Mouse (Mus musculus) hindbrain, embryonic 12.5 days (tissue): Measurements from ENCODE around the gene Abca17. TPM values are rescaled to one million over a fixed set of nuclear protein-coding genes. Genes with fewer than 3 reads are reported as not detected.

Experiments used
- ATAC-seq: fragments of 200-750 bp; cut with Nextera tagmentation; 2 replicates; pipeline ENCODE4 v1.8.0; 2017; ENCODE audit warnings: moderate TSS enrichment; ENCODE audit not compliant: low FRiP score
- H3K27ac ChIP-seq: fragments of 300-500 bp; sonication (generic); 2 replicates; pipeline ENCODE4 v1.5.1; 2016; ENCODE audit warnings: mild to moderate bottlenecking
- H3K27me3 ChIP-seq: fragments of 300-500 bp; sonication (generic); 2 replicates; pipeline ENCODE4 v1.6.1; 2016; ENCODE audit warnings: mild to moderate bottlenecking
- H3K36me3 ChIP-seq: fragments of 300-500 bp; sonication (generic); 2 replicates; pipeline ENCODE4 v1.6.1; 2016; ENCODE audit warnings: mild to moderate bottlenecking
- H3K4me1 ChIP-seq: fragments of 300-500 bp; sonication (generic); 2 replicates; pipeline ENCODE4 v1.6.1; 2016
- H3K4me2 ChIP-seq: fragments of 300-500 bp; sonication (generic); replicated peaks from 2 replicates; pipeline ENCODE4 v1.6.1; 2016; ENCODE audit warnings: mild to moderate bottlenecking
- H3K4me3 ChIP-seq: fragments of 300-500 bp; sonication (generic); 2 replicates; pipeline ENCODE4 v1.5.1; 2016; ENCODE audit warnings: mild to moderate bottlenecking
- H3K9ac ChIP-seq: fragments of 300-500 bp; sonication (generic); 2 replicates; pipeline ENCODE4 v1.6.1; 2016; ENCODE audit warnings: mild to moderate bottlenecking, moderate library complexity
- H3K9me3 ChIP-seq: fragments of 300-500 bp; sonication (generic); replicated peaks from 2 replicates; pipeline ENCODE4 v1.6.1; 2016; ENCODE audit warnings: mild to moderate bottlenecking
- WGBS: fragments of 180-500 bp; shearing (Covaris S2); methylation state at CpG from one replicate; pipeline ENCODE4 v1.1.7; 2016; 5-methylcytosine and 5-hydroxymethylcytosine counted together
- microRNA-seq: library from miRNA; unstranded; fragments of <30 nt; microRNA quantifications from one replicate; pipeline ENCODE4, GENCODE M21; 2017
- polyA plus RNA-seq: library from polyadenylated mRNA; unstranded; fragments of >200 nt; fragmentation: Nextera tagmentation; extraction: Ambion mirVana; gene quantifications from 2 replicates; pipeline ENCODE4 v1.2.1, GENCODE M21; 2016

Gene Abca17
- polyA plus RNA-seq, 1 experiment from 2014 or later: 0.15 TPM

DNA sequence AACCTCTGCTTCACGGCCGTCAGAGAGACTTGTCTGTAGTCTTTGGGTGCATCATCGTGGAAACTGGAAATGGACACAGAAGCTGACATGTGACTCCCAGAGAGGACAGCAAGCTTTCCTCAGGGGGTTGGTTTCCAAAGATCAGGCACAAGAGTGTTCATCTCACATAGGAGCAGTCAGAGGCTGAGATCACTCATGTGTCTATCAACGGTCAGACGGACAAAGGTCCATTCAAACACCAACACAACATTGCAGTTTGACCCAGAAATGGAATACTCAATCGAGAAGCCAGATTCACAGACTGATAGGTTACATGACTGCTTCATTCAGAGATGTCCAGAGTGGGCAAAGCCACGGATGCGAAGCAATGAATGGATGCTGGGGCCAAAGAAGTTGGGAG, 124.1 kb downstream of the Abca17 start:
- 87% methylated on average over 8 of the region's 8 CpGs for WGBS
- Histone ChIP-seq H3K36me3 (peaks cover 87% of the 10 kb centered on the region), H3K4me2 (no peak overlapping the region), H3K9me3 (no peaks in the 10 kb centered on the region), H3K9ac (no peak overlapping the region), H3K27me3 (no peaks in the 10 kb centered on the region), H3K27ac (no peak overlapping the region), H3K4me3 (no peak overlapping the region), H3K4me1 (no peaks in the 10 kb centered on the region)
- ATAC-seq: no peak

DNA sequence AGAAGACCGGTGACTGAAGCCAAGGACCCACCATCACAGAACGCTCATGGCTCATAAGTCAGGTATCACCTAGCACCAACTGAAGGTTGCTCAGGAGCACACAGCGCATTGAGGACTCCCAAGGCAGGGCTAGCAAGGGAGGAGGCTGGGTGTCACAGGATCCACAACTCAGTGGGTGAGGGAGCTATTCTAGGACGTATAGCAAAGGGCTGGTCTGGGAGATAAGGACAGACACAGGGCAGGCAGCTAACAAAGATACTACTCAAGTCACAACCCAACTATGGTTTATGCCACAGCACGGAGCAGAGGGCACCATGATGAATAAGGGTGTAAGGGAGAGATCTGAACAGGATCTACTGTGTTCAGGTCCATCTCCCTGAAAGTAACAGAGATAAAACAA, 125.0 kb downstream of the Abca17 start:
- Histone ChIP-seq H3K36me3 (peaks cover 79% of the 10 kb centered on the region), H3K4me3 (no peak overlapping the region), H3K27ac (no peak overlapping the region), H3K27me3 (no peaks in the 10 kb centered on the region), H3K4me1 (peaks cover 4% of the 10 kb centered on the region), H3K9me3 (no peaks in the 10 kb centered on the region), H3K9ac (no peak overlapping the region), H3K4me2 (no peak overlapping the region)
- ATAC-seq: no peak
- WGBS: 93% methylated on average over 5 of the region's 5 CpGs

DNA sequence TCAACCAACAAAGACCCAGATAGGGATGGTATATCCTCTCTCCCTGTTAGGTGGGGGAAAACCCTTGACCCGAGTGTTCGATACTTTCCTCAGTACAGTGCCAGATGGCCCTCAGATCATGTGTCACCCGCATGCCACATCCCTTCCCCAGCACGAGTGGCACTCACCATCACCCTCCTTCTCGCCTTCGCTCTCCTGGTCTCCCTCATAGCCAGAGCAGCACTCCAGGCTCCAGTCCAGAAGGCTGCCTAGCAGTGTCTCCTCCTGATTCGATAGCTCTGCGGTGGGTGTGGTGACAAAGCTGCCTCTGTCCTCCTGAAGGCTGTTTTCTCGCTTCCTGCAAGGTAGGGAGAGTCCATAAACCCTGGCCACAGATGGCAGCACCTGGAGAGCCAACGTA, 126.1 kb downstream of the Abca17 start:
- WGBS: 90% methylated on average over 10 of the region's 10 CpGs
- Histone ChIP-seq H3K9me3 (no peaks in the 10 kb centered on the region), H3K4me3 (no peak overlapping the region), H3K27ac (no peak overlapping the region), H3K4me1 (peaks cover 9% of the 10 kb centered on the region), H3K9ac (no peak overlapping the region), H3K27me3 (no peaks in the 10 kb centered on the region), H3K36me3 (peaks cover 68% of the 10 kb centered on the region), H3K4me2 (no peak overlapping the region)
- no peak for ATAC-seq

DNA sequence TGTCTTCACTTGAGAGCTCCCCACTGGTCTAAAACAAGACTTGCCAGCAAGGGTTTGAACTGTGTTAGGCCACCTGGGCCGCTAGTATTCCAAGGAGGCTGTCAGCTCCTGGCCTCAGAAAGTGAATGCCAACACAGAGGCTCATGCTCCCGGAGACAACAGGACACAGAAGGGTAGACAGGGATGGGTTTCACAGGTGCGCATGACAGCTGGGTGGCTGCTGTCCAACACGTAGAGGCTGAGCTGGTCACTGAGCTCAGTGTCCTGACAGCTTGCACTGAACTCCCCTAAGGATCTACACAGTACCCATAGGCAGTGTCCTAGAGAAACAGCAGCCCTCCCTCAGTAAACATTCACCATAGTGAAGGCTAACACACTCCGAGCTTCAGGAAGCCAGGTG, 127.4 kb downstream of the Abca17 start:
- peaks cover 14% of the 10 kb centered on the region for H3K4me1 ChIP-seq
- H3K9me3 ChIP-seq: no peaks in the 10 kb centered on the region
- 91% methylated on average over 5 of the region's 5 CpGs for WGBS
- H3K4me3 ChIP-seq: no peak overlapping the region
- no peaks in the 10 kb centered on the region for H3K27me3 ChIP-seq
- H3K27ac ChIP-seq: no peak overlapping the region
- no peak overlapping the region for H3K9ac ChIP-seq
- H3K36me3 ChIP-seq: peaks cover 58% of the 10 kb centered on the region
- ATAC-seq: no peak
- no peak overlapping the region for H3K4me2 ChIP-seq

DNA sequence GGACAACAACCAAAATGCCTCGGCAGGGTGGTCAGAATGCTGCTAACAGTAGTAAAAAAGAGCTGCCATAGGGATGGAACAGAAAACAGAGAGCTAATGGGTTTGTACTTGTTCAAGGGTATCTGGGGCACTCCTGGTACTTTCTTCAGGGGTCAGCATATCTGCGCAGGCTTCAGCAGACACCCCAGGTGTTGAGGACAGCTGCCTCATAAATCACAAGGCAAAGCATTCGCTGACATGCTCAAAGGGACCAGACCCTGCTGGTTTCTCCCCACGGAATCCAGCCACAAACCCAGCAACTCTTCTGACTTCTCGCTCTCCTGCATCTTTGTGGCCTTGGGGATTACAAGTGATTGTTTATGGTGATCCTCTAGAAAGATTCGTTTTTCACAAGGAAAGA, 128.2 kb downstream of the Abca17 start:
- Histone ChIP-seq H3K27me3 (no peaks in the 10 kb centered on the region), H3K27ac (no peak overlapping the region), H3K4me3 (no peak overlapping the region), H3K36me3 (peaks cover 57% of the 10 kb centered on the region), H3K9ac (no peak overlapping the region), H3K4me1 (peaks cover 14% of the 10 kb centered on the region), H3K4me2 (no peak overlapping the region), H3K9me3 (no peaks in the 10 kb centered on the region)
- WGBS: 83% methylated on average over 6 of the region's 6 CpGs
- no peak for ATAC-seq

DNA sequence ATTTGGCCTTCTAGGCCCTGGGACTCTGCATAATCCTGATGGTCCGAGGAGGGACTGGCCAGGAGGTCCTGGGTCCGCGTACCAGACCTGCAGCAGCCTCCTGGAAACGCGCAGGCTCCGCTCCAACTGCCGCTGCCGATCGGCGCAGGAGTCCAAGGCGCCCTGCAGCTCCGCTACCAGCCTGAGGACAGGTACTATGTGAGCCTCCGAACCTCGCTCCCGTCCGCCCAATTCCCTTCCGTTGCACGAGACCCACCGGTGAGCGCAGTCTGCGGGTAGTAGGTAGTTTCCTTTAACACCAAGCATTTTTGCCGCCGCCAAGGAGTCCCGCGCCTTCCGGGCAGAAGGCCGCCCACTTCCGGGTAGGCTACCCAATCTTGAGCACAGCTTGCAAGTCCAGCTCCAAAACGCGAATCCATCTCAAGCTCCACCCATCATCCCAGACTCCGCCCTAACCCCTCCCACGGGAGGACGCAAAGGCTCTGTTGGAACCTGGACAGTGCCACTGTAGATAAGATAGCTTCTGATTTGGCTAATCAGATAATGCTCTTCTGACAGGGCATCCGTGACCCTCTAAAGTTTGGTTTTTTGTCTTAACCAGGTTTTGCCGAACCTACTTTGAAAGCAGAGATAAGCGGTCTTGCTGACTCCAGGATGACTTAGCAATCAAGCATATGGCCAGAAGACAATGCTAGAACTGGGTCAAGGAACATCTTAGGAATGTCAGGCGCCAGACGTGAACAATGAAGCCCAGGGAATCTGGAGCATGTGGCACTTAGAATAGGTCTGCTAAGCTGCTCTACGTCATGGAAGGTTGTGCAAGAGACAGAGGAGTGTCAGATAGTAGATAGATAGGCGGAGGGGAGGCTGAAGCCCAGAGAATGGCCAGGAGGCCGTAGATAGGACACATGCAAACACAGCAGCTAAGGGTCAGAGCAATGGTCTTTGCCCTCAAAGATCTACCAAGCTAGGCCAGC, 130.1 kb downstream of the Abca17 start, which contains the start of gene Tedc2:
Gene Tedc2 (minus strand): TSS at position 417 of the 977 bp plus-strand sequence.
- no peaks in the 10 kb centered on the region for H3K9me3 ChIP-seq
- H3K4me3 ChIP-seq: peak within 1 kb of the TSS; percentile 72
- H3K4me2 ChIP-seq: peak within 1 kb of the TSS; percentile 88
- ATAC-seq: peak; percentile 93
- WGBS: 6% methylated on average over 41 of the region's 41 CpGs
- H3K9ac ChIP-seq: peak within 1 kb of the TSS; percentile 68
- H3K27ac ChIP-seq: peak within 1 kb of the TSS; percentile 71
- peaks cover 14% of the 10 kb centered on the region for H3K4me1 ChIP-seq
- peaks cover 58% of the 10 kb centered on the region for H3K36me3 ChIP-seq
- H3K27me3 ChIP-seq: no peaks in the 10 kb centered on the region

DNA sequence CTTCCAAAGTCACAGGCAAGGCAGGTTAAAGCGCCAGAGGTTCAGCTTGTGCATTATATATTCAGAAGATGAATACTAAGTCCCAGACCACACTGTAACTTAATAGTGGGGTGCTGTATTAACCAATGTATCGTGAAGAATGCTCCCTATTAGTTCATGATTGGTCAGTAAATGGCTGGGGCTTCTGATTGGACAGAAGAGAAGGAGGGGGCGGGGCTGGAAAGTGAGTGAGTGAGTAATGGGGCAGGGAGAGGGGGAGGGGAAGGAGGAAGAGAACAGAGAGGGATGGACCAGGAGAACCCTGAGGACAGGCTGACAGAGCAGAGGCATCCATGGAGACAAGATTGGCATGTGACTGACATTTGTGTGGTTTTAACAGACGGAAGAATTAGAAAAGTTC, 134.0 kb downstream of the Abca17 start:
- Histone ChIP-seq H3K4me2 (no peak overlapping the region), H3K36me3 (peaks cover 35% of the 10 kb centered on the region), H3K9ac (no peak overlapping the region), H3K27me3 (no peaks in the 10 kb centered on the region), H3K4me1 (peaks cover 21% of the 10 kb centered on the region), H3K4me3 (no peak overlapping the region), H3K9me3 (no peaks in the 10 kb centered on the region), H3K27ac (no peak overlapping the region)
- no peak for ATAC-seq
- WGBS: 62% methylated on average over 4 of the region's 4 CpGs

Small RNA genes lying within 50 kb of the gene (microRNA-seq; reads per million reads assigned to microRNA genes)
- not detected for gene Gm24427
- 1.9 reads per million for gene Mir5134
- gene Mir6965: 1.6 reads per million

Other genes starting within 250 kb of the Abca17 start
- 55.2 and 56.7 TPM in 2 replicates for gene Pdpk1, start 200.1 kb downstream of the Abca17 start, polyA plus RNA-seq
- 35.6 and 41.2 TPM in 2 replicates for gene Amdhd2, start 187.3 kb downstream of the Abca17 start, polyA plus RNA-seq
- gene Atp6v0c, start 181.4 kb downstream of the Abca17 start, polyA plus RNA-seq: 558 and 595 TPM in 2 replicates
- gene Tbc1d24, start 145.5 kb downstream of the Abca17 start, polyA plus RNA-seq: 13.5 and 17.0 TPM in 2 replicates
- 10.9 and 12.1 TPM in 2 replicates for gene Ntn3, start 141.5 kb downstream of the Abca17 start, polyA plus RNA-seq
- gene Tedc2, start 130.2 kb downstream of the Abca17 start, polyA plus RNA-seq: 14.8 and 15.6 TPM in 2 replicates
- gene Ccnf, start 99.6 kb downstream of the Abca17 start, polyA plus RNA-seq: 49.2 and 53.3 TPM in 2 replicates
- gene Abca3, start 882 bp upstream of the Abca17 start, polyA plus RNA-seq: 21.4 and 21.7 TPM in 2 replicates
- 326 and 328 TPM in 2 replicates for gene Rnps1, start 63.5 kb upstream of the Abca17 start, polyA plus RNA-seq
- 59.3 and 62.4 TPM in 2 replicates for gene Eci1, start 75.6 kb upstream of the Abca17 start, polyA plus RNA-seq
- gene Dnase1l2, start 92.0 kb upstream of the Abca17 start, polyA plus RNA-seq: 4.2 and 7.0 TPM in 2 replicates
- gene E4f1, start 119.2 kb upstream of the Abca17 start, polyA plus RNA-seq: 35.3 and 39.4 TPM in 2 replicates
- gene Pgp, start 119.3 kb upstream of the Abca17 start, polyA plus RNA-seq: 52.5 and 57.3 TPM in 2 replicates
- 1.2 TPM in 1 of 2 replicates, not detected in the other for gene Bricd5, start 122.8 kb upstream of the Abca17 start, polyA plus RNA-seq
- gene Mlst8, start 128.0 kb upstream of the Abca17 start, polyA plus RNA-seq: 35.2 and 36.9 TPM in 2 replicates
- 24.2 and 25.0 TPM in 2 replicates for gene Caskin1, start 137.5 kb upstream of the Abca17 start, polyA plus RNA-seq
- gene Traf7, start 176.9 kb upstream of the Abca17 start, polyA plus RNA-seq: 86.5 and 87.0 TPM in 2 replicates
- gene Rab26, start 183.1 kb upstream of the Abca17 start, polyA plus RNA-seq: 2.1 and 2.8 TPM in 2 replicates
- gene Pkd1, start 198.8 kb upstream of the Abca17 start, polyA plus RNA-seq: 20.5 and 25.5 TPM in 2 replicates